Mouse (Mus musculus) neural tube, embryonic 12.5 days (tissue): ENCODE measurements around the gene Ntn1. TPM values are rescaled to one million over a fixed set of nuclear protein-coding genes. Genes with fewer than 3 reads are reported as not detected.

ENCODE experiments used
- ATAC-seq: fragments of 200-750 bp; cut with Nextera tagmentation; 2 replicates; pipeline ENCODE4 v1.8.0; 2017; ENCODE audit warnings: low read depth, mild to moderate bottlenecking, moderate TSS enrichment, moderate library complexity; ENCODE audit not compliant: low FRiP score
- H3K27ac ChIP-seq: fragments of 300-500 bp; sonication (generic); 2 replicates; pipeline ENCODE4 v1.5.1; 2016
- H3K27me3 ChIP-seq: fragments of 300-500 bp; sonication (generic); replicated peaks from 2 replicates; pipeline ENCODE4 v1.6.1; 2016; ENCODE audit warnings: mild to moderate bottlenecking
- H3K36me3 ChIP-seq: fragments of 300-500 bp; sonication (generic); 2 replicates; pipeline ENCODE4 v1.6.1; 2016; ENCODE audit warnings: mild to moderate bottlenecking
- H3K4me1 ChIP-seq: fragments of 300-500 bp; sonication (generic); 2 replicates; pipeline ENCODE4 v1.6.1; 2016
- H3K4me2 ChIP-seq: fragments of 300-500 bp; sonication (generic); replicated peaks from 2 replicates; pipeline ENCODE4 v1.6.1; 2016; ENCODE audit warnings: mild to moderate bottlenecking
- H3K4me3 ChIP-seq: fragments of 300-500 bp; sonication (generic); 2 replicates; pipeline ENCODE4 v1.5.1; 2016
- H3K9ac ChIP-seq: fragments of 300-500 bp; sonication (generic); 2 replicates; pipeline ENCODE4 v1.6.1; 2016; ENCODE audit warnings: mild to moderate bottlenecking
- H3K9me3 ChIP-seq: fragments of 300-500 bp; sonication (generic); 2 replicates; pipeline ENCODE4 v1.6.1; 2016; ENCODE audit warnings: mild to moderate bottlenecking
- WGBS: fragments of 180-500 bp; shearing (Covaris S2); methylation state at CpG from one replicate; pipeline ENCODE4 v1.1.7; 2016; 5-methylcytosine and 5-hydroxymethylcytosine counted together
- polyA plus RNA-seq: library from polyadenylated mRNA; unstranded; fragments of >200 nt; fragmentation: Nextera tagmentation; extraction: Ambion mirVana; gene quantifications from 2 replicates; pipeline ENCODE4 v1.2.1, GENCODE M21; 2016

The Ntn1 gene
- polyA plus RNA-seq, 1 experiment from 2014 or later = 48.2 TPM

DNA sequence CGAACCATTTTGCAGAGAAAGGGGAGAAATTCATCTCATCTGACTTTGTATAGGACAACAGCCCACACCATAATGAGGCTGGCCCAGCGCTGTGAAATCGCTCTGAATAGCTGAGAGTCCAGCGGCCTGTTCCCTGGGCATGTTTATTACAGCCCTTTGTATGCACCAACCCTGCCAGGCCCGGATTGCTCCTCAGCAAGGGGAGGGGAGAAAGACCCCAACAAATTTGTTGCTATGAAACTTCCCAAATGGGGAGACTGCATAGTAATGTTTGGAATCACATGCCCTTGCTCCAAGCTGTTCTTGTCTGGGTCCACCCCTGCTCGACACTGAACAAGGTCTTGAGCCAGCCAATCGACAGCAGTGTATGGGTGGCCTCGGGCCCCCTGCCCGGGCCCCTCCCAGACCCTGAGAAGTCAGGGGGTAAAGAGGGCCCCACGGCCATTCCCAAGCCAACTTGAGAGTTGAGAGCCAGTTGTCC, 126.3 kb downstream of the Ntn1 start:
- H3K27me3 ChIP-seq = no peaks in the 10 kb centered on the region
- peaks cover 56% of the 10 kb centered on the region for H3K4me1 ChIP-seq
- no peak overlapping the region for H3K9ac ChIP-seq
- no peaks in the 10 kb centered on the region for H3K9me3 ChIP-seq
- peak; percentile 95 for ATAC-seq
- no peaks in the 10 kb centered on the region for H3K36me3 ChIP-seq
- H3K27ac ChIP-seq = no peak overlapping the region; the same call in 1 of the 2 replicates
- 0 out of 2 replicates have a peak overlapping the region, but pooled peaks have one; percentile 2 for H3K4me2 ChIP-seq
- H3K4me3 ChIP-seq = no peak overlapping the region
- 11% methylated on average over 10 of the region's 10 CpGs for WGBS

DNA sequence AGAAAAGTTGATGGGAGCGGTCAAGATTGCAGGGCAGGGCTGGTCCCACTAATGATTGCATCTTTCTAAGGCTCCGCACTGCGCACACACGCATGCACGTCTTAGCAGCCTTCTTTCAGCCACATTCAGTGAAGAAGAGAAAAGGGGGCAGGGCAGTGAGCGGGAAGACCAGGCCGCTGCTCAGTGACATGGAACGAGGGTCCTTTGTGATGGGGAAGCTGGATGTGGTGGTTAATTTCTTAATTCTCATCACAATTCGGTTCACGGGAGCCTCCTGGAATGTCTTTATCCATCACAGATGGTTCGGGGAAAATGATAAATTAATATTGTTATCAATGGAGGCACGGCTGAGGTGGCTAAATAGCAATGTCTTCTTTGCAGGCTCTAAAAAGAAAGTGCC, 126.8 kb downstream of the Ntn1 start:
- ATAC-seq = peak; percentile 72
- 26% methylated on average over 12 of the region's 12 CpGs for WGBS
- no peaks in the 10 kb centered on the region for H3K36me3 ChIP-seq
- peaks cover 60% of the 10 kb centered on the region for H3K4me1 ChIP-seq
- no peaks in the 10 kb centered on the region for H3K9me3 ChIP-seq
- no peaks in the 10 kb centered on the region for H3K27me3 ChIP-seq
- peak overlapping the region; percentile 5; the same call in 1 of the 2 replicates for H3K9ac ChIP-seq
- peak overlapping the region; percentile 11; the same call in 1 of the 2 replicates for H3K27ac ChIP-seq
- peak overlapping the region; percentile 12 for H3K4me2 ChIP-seq
- no peak overlapping the region for H3K4me3 ChIP-seq

- peaks cover 60% of the 10 kb centered on the region for H3K4me1 ChIP-seq
- no peak for ATAC-seq
- no peak overlapping the region for H3K27ac ChIP-seq
- H3K36me3 ChIP-seq = no peaks in the 10 kb centered on the region
- no peak overlapping the region for H3K4me3 ChIP-seq
- no peaks in the 10 kb centered on the region for H3K9me3 ChIP-seq
- WGBS = 58% methylated on average over 19 of the region's 19 CpGs
- no peak overlapping the region for H3K4me2 ChIP-seq
- H3K27me3 ChIP-seq = no peaks in the 10 kb centered on the region
- H3K9ac ChIP-seq = peak overlapping the region; percentile 19; the same call in 1 of the 2 replicates
Observed at GRCm38 (mm10) chr11:68270730-68271467, 129.7 kb downstream of the Ntn1 start.

DNA sequence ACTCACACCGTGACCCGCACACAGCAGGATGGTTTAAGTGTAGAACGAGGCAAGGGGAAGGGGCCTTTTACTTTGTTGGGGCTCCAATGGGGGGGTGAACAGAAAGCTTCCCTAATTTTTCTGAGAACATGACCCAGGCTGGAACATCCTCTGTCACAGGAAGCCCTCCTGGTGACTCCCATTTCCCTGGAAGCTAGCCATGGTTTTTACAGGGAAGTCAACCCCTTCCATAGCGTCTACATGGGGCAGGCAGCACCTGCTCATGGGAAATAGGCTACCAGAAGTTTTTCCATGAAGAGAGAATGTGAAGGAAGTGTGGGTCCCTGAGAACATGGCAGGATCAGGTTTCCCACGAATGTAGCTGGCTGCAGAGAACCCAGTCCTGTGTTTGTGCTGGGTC, 136.3 kb downstream of the Ntn1 start:
- 89% methylated on average over 5 of the region's 5 CpGs for WGBS

GRCm38 (mm10) chr11:68263100-68263499, 137.5 kb downstream of the Ntn1 start:
- Histone ChIP-seq H3K27ac (no peak overlapping the region), H3K36me3 (peaks cover 12% of the 10 kb centered on the region), H3K27me3 (no peaks in the 10 kb centered on the region), H3K4me3 (no peak overlapping the region), H3K9me3 (no peaks in the 10 kb centered on the region), H3K9ac (no peak overlapping the region), H3K4me1 (peaks cover 3% of the 10 kb centered on the region; the same call in 1 of the 2 replicates), H3K4me2 (no peak overlapping the region)
- 92% methylated on average over 5 of the region's 5 CpGs for WGBS
- no peak for ATAC-seq

More for the DNA sequence above, 136.3 kb downstream of the Ntn1 start:
- Histone ChIP-seq H3K9ac (no peak overlapping the region), H3K9me3 (no peaks in the 10 kb centered on the region), H3K27me3 (no peaks in the 10 kb centered on the region), H3K4me3 (no peak overlapping the region), H3K4me1 (peaks cover 6% of the 10 kb centered on the region), H3K27ac (no peak overlapping the region), H3K4me2 (no peak overlapping the region), H3K36me3 (peaks cover 12% of the 10 kb centered on the region)
- no peak for ATAC-seq

DNA sequence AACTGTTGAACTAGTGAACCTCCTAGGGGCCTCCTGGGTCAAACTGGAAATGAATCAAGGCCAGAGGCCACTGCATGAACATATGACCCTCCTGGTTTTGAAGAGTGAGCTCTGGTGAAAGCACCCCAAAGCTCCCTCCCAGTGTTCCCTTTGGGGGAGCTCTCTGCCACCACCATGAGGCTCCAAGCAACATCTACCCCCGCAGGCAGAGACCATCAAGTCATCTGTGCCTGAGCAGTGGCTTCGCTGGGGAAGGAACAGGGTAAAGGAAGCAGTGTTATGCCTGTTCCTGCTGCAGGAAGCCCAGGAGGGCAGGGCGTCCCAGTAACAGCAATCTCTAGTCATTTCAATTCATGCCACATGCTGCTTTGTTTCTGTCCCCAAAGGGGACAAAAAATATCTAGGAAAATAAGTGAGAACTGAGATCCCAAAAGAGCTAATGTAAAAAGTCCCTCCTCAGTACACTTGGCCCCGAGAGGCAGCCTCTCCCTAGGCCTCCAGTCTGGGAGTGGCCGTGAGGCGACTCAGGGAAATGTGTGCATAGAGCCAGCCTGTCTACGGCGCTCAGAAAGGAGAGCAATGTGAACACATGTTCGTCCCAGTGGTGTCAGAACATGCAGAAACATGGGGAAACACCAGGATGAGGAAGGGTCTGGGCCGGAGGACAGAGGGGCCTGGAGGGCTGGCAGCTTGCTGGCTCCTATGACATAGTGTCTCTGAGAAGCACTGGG, 139.3 kb downstream of the Ntn1 start:
- 75% methylated on average over 10 of the region's 10 CpGs for WGBS

GRCm38 (mm10) chr11:68260399-68260798, 140.2 kb downstream of the Ntn1 start:
- Histone ChIP-seq H3K27me3 (no peaks in the 10 kb centered on the region), H3K4me1 (peaks cover 3% of the 10 kb centered on the region; the same call in 1 of the 2 replicates), H3K27ac (no peak overlapping the region), H3K9me3 (no peaks in the 10 kb centered on the region), H3K36me3 (peaks cover 23% of the 10 kb centered on the region), H3K9ac (no peak overlapping the region), H3K4me2 (no peak overlapping the region), H3K4me3 (no peak overlapping the region)
- 92% methylated on average over 6 of the region's 6 CpGs for WGBS
- ATAC-seq = no peak

More for the DNA sequence above, 139.3 kb downstream of the Ntn1 start:
- H3K4me2 ChIP-seq = no peak overlapping the region
- H3K9me3 ChIP-seq = no peaks in the 10 kb centered on the region
- no peak overlapping the region for H3K9ac ChIP-seq
- peaks cover 3% of the 10 kb centered on the region; the same call in 1 of the 2 replicates for H3K4me1 ChIP-seq
- peaks cover 17% of the 10 kb centered on the region for H3K36me3 ChIP-seq
- no peak overlapping the region for H3K4me3 ChIP-seq
- H3K27ac ChIP-seq = no peak overlapping the region
- H3K27me3 ChIP-seq = no peaks in the 10 kb centered on the region
- no peak for ATAC-seq

DNA sequence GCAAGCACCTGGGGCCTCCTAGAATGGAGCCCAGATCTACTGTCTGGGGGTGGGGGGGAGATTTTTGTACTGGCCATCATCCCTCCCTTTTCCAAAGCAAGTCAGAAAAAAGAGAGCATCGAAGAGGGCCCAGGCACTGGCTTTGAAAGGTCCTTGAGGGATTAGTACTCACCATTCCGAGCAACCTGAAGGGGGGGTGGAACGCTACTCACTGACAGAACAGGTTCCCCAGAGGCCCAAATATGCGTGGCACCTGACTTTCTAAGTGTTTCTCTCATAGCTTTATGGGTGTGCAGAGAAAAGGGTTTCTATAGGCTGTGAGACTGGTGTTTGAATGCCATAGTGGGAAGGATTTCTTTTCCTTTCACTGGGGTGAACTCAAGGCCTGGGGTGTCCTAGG, 142.1 kb downstream of the Ntn1 start:
- WGBS = 82% methylated on average over 4 of the region's 4 CpGs
- H3K27ac ChIP-seq = no peak overlapping the region
- no peaks in the 10 kb centered on the region for H3K9me3 ChIP-seq
- no peak overlapping the region for H3K4me3 ChIP-seq
- no peak overlapping the region for H3K9ac ChIP-seq
- no peak overlapping the region for H3K4me2 ChIP-seq
- peaks cover 3% of the 10 kb centered on the region; the same call in 1 of the 2 replicates for H3K4me1 ChIP-seq
- H3K27me3 ChIP-seq = no peaks in the 10 kb centered on the region
- H3K36me3 ChIP-seq = peaks cover 23% of the 10 kb centered on the region
- no peak for ATAC-seq

DNA sequence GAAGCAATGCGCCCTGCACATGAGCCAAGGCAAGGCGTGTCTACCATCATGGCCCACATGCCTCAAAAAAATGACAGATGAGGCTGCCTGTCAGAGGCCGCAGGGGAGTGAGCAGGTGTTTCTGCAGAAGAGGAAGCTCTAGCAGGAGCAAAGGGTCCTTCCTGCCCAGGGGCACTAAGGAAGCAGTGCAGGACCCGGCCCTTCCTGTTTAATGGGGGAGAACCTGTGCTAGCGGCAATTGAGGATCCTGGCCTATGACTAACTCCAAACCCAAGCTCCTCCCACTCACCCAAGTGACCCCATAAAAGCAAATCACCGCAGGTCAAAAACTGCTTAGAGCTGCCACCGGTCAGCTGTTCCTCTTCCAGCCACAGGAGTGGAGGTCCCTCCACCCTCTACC, 147.1 kb downstream of the Ntn1 start:
- WGBS = 75% methylated on average over 7 of the region's 7 CpGs
- ATAC-seq = no peak
- no peak overlapping the region for H3K4me3 ChIP-seq

GRCm38 (mm10) chr11:68250106-68250505, 150.5 kb downstream of the Ntn1 start:
- H3K27ac ChIP-seq = no peak overlapping the region
- H3K4me3 ChIP-seq = no peak overlapping the region
- H3K9me3 ChIP-seq = no peaks in the 10 kb centered on the region
- WGBS = 75% methylated on average over 6 of the region's 6 CpGs
- no peak overlapping the region for H3K4me2 ChIP-seq
- no peak overlapping the region for H3K9ac ChIP-seq
- ATAC-seq = no peak
- peaks cover 8% of the 10 kb centered on the region for H3K36me3 ChIP-seq
- H3K4me1 ChIP-seq = no peaks in the 10 kb centered on the region
- H3K27me3 ChIP-seq = 0 out of 2 replicates have a peak, but pooled peaks cover 3% of the 10 kb centered on the region

More for the DNA sequence above, 147.1 kb downstream of the Ntn1 start:
- H3K4me1 ChIP-seq = no peaks in the 10 kb centered on the region
- H3K27me3 ChIP-seq = no peaks in the 10 kb centered on the region
- H3K9ac ChIP-seq = no peak overlapping the region
- no peak overlapping the region for H3K27ac ChIP-seq
- peaks cover 15% of the 10 kb centered on the region for H3K36me3 ChIP-seq
- H3K4me2 ChIP-seq = no peak overlapping the region
- no peaks in the 10 kb centered on the region for H3K9me3 ChIP-seq

GRCm38 (mm10) chr11:68247897-68248296, 152.7 kb downstream of the Ntn1 start:
- H3K27me3 ChIP-seq = 0 out of 2 replicates have a peak, but pooled peaks cover 3% of the 10 kb centered on the region
- H3K4me2 ChIP-seq = no peak overlapping the region
- H3K4me3 ChIP-seq = no peak overlapping the region
- H3K9ac ChIP-seq = no peak overlapping the region
- no peak overlapping the region for H3K27ac ChIP-seq
- peaks cover 19% of the 10 kb centered on the region for H3K36me3 ChIP-seq
- peaks cover 3% of the 10 kb centered on the region; the same call in 1 of the 2 replicates for H3K9me3 ChIP-seq
- H3K4me1 ChIP-seq = no peaks in the 10 kb centered on the region
- WGBS = 14% methylated on average over 6 of the region's 6 CpGs
- no peak for ATAC-seq

- Histone ChIP-seq H3K4me3 (no peak overlapping the region), H3K27ac (no peak overlapping the region), H3K27me3 (peaks cover 18% of the 10 kb centered on the region), H3K9ac (no peak overlapping the region), H3K4me2 (no peak overlapping the region), H3K4me1 (peaks cover 5% of the 10 kb centered on the region; the same call in 1 of the 2 replicates), H3K36me3 (peaks cover 19% of the 10 kb centered on the region), H3K9me3 (peaks cover 3% of the 10 kb centered on the region; the same call in 1 of the 2 replicates)
- 91% methylated on average over 5 of the region's 5 CpGs for WGBS
- no peak for ATAC-seq
Observed at GRCm38 (mm10) chr11:68244992-68245261, 155.7 kb downstream of the Ntn1 start.
